Mouse (Mus musculus) kidney, postnatal 4 days (tissue): ENCODE data around the gene Fam92b.

Experiments used
- DNase-seq, 2 experiments: peaks; one replicate each; pipeline ENCODE4 v3.0.0; 2021; ENCODE audit warnings: mixed read lengths in 2 of 2

Fam92b gene

DNA sequence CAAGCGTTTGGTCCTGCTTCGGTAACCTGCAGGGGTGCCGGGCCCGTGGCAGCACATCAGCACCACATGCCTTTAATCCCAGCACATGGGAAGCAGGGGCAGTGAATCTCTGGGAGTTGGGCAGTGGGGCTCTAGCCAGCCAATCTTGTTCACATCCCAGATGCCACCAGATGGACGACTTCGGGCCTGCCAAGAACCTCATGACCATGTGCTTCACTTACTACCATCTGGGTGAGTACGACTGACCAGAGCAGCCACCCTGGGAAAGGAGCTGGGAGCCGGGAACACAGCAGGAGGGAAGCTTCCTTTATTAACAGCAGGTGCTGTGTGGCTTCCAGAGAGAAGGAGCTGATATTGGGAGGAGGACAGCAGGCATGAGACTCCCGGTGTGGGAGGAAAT is 26.1 kb downstream of the Fam92b start:
- no peak for DNase-seq

DNA sequence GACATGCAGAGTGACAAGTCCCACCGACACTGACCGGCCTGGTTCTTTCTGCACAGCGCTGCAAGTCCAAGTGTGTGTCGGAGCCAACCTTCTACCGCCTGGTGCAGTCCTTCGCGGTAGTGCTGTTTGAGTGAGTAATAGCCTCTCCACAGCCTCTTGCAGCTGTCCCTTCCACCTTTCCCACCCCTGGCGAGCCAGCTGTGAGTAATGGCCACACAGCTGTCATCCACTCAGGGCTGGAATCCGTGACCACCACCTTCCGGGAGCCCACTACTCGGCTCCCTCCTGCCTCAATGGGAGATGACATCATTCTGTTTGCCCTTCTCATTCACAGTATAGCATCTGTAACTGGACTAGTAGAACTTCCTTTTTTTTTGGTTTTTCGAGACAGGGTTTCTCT is 27.2 kb downstream of the Fam92b start:
- DNase-seq, result no peak

DNA sequence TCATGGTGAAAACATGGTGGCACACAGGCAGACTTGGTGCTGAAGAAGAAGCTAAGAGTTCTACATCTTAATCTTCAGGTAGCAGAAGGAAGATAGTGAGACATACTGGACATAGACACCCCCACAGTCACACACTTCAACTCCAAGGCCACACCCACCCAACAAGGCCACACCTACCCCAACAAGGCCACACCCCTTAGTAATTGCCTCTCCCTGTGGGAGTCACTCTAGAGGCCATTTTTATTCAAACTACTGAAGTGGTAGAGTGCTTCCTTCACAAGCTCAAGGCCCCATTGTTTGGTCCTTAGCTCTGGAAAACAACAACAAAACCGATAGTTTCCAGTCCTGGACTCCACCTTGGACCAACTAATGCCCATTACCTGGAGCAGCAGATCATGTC is 31.2 kb downstream of the Fam92b start:
- no peak for DNase-seq

DNA sequence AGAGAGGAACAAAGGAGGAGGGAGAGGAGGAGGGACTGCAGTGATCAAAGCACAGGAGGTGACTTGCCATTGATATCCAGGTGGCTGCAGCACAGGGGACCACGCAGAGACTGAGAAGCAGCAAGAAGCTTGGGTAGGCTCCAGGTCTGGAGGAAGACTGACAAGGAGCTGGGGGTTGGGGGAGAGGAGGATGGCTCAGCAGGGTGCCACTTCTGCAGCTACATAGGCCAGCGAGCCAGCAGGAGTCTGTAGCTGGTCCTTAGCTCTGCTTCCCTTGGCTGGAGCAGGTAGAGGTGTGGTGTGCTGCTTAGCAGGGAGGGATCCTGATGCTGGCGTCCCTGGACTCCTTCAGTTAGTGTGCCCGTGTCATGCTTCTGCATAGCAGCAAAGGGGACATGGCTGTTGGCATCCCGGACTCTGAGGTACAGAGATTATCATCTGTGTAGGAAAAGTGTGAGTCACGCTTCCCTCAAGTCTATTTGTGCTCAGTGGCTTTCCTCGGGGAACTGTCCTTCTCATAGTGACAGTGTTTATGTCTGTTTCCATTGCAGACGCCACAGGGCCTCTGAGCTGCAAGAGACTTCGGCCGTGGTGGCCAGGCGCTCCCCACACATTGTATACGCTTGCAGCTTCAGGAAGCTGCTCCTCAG is 32.5 kb downstream of the Fam92b start:
- no peak for DNase-seq

DNA sequence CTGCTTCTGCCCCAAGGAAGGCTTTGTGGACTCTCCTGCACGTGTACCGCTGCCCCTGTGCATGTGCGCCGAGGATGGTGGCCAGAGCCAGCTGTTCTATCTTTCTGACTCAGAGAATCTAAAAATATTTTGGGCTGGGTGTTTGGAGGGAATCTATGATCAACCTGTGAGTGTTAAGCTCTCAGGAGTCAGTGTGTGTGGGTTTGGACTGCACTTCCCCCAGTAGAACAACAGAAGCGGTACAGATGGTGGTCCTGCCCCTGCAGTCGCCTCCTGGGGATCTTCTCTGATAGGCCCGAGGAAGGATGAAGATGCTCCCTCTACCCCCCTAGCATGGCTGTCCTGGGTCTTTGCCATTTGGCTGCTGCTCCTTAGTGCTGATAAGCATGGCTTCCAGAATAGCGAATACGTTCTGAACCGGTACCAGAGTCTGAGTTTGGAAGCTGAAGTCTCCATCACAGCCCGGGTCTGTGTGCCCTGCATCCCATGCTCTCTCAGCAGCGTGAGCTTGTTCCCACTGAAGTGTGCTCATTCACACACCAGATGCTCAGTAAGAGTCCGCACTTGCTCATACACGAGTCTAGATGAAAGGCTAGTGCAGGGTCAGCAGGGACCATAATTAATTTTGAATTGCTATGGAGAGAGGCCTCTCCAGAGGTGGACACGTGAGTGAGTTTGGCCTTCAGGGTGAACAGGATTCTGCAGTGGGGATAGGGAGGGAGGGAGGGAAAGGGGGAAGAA is 33.2 kb downstream of the Fam92b start:
- no peak for DNase-seq

DNA sequence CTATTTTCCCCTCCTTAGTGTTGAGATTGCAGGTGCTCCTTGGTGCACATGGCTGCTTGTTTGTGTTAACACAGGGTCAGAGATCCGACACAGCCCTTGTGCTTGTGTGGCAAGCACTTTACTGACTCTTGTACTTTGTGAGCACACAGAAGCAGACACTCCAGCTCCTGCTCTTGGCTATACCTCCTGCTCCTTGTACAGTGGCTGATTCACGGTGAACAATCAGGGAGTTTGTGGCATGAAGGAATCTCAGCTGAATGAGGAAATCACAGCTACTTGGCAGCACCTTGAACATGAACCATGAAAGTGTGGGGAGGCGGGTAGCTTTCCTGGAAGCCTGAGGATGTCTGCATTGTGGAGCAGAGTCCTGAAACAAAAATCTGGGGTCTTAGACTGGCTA is 36.5 kb downstream of the Fam92b start:
- DNase-seq, result no peak

DNA sequence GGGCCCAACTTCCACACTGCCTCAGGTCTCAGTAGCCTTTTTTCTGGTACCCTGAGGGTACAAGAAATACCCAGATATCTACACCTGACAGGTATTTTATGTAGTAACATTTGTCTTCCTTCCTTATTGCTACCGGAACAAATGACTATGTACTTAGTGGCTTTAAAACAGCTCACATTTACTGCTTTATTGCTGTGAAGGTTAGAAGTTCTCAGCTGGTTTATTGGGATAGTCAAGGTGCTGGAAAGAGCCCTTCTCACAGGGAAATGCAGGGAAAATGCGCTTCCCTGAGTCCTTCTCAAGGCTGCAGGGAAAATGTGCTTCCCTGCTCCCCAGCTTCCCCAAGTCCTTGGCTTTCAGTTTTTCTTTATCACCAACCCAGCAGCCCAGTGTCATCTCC is 38.3 kb downstream of the Fam92b start:
- DNase-seq, result no peak

DNA sequence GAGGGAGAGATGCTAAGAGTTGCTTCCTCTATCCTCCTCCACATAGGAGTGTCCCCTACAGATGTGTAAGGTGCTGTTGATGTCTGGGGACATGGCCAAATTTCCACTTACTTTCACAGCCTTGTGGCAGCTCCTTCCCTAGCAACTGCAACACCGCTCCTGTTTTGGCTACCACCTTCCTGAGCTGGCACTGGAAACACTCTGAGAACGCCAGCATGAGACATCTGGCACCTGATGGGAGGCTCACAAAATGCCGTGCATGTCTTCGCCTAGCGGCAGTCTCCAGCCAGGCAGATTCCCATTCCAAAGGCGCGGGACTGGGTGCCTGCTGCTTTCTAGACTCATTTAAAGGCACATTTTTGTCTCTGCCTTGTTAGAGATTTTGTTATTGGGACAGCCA is 40.6 kb downstream of the Fam92b start:
- DNase-seq, result no peak

DNA sequence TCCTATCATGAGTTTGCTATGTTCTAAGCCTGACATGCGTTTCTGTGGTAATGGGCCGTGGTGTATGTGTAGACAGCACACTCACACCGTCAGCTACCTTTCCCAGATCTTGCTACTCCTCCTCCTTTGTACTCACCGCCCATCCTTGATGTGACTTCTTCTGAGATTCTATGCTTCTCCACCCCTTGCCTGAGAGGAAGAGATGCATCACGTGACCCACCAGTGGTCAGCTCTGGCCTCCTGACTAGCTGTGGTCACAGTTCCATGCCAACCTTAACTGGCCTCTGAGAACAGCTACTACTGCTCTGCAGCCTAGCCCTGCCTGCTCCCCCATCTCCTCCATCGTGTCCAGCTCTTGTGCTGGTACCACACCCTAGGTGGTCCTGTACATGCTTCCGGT is 41.6 kb downstream of the Fam92b start:
- DNase-seq, result no peak

DNA sequence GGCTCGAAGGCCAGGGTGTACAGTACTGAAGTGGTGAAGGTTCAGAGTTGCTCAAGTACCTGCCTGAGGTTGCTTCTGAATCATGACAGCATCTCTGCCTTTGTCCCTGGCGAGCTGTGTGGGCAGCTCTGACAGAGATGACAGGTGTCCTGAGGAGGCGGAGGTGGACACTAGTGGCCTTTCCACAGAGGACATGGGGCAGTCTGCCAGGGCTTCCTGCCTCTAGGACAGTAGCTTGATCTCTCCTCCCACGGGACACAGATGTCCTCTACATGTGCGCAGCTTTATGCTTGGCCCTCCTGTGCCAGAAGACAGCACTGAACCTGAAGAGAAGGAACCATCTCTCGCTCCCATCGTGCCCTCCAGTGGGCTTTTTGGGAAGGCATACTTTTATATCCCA is 44.1 kb downstream of the Fam92b start:
- peak; percentile 48 to 52 for DNase-seq

DNA sequence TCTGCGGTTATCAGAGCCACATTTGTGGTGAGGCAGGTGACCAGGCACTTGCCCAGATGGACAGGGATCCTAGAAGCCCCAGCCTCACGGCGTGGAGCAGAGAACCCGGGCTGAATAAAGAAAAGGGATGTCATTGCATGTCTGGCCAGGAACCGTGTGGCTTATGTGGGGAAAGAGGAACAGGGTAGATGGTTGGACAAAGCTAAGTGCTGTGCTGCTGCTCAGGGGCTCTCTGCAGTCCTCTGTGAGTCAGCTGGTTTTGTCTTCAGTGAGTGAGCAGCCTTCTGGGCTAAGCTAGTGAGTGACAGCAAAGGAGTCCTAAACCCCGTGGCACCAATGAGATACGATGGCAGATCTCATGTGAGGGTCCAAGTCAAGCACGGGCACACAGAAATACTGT is 46.1 kb downstream of the Fam92b start:
- no peak for DNase-seq

DNA sequence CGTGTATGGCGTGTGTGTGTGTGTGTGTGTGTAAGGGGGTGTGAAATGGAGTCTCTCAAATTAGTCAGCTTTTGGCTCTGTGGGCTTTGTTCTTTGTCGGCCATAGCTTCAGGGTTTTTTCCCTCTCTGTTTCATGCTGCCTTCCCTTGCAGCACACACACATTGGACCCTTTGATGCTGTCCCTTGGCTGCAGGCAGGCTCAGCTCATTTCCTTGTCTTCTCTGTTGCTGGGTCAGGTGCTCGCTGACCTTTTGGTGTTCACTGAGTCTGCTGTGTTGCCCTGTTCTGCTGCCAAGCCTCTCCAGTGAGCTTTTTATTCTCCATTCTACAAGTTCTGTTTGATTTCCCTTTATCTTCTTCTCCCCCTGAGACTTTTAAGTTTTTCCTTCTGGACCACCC is 47.7 kb downstream of the Fam92b start:
- DNase-seq, result no peak

DNA sequence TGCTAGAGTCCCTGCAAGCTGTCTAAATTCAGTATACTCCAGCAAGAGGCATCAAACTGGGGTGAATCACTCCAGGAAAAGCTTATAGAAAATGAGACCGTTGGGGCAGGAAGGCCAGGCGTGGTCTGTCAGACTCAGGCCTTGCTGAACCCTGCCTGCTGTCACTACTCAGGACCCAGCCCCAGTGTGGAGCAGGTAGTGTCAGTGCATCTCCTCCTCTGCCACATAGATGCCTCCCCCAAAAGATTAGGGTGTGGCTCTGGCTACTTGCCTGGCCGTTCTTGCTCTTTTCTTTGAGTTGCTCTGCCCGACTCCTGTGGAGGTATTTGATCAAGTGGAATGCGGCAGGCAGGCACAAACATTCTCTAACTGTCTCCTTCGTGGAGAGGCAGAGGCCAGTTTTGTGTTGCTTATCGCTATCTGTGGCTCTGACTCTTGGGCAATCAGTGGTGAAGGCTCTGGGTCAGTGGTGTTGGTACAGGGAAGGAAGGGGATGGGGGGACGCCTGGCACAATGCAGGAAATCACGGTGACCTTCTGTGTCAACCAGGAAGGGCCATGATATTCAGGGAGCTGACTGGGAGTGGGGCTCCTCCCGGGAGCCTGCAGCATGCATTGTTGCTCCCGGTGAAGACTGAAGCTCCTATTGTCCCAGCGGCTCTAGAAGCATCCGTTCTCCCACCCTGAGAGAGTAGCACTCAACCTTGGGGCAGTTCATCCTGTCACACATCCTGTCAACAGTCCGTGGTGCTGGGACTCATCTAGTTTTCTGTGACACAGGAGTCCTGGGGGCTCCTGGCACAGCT is 50.7 kb downstream of the Fam92b start:
- DNase-seq, result peak; percentile 28 to 55

DNA sequence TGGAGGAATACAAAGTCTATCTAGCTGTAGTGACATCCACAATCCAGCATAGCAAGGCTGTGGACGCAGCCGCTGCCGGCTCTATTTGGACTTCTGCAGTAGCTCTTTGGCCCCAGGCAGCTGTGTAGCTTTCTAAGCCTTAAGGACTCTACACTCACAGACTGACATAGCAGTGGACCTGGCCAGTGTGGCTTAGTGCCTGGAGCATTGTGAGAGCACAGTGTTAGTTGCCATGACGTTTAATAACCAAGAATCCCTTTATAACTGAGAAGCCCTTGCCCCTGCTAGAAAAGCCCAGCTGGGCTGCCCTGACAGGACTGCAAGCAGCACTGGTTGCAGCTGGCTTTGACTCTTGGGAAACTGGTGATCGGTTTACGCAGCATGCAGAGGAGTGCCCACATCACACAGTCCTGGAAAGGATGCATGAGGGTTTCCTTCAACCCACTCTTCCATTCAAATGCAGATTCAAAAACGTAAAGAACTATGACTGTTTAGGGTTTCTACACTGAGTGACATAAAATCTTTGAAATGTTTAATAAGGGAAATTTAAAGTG is 52.4 kb downstream of the Fam92b start:
- no peak for DNase-seq

DNA sequence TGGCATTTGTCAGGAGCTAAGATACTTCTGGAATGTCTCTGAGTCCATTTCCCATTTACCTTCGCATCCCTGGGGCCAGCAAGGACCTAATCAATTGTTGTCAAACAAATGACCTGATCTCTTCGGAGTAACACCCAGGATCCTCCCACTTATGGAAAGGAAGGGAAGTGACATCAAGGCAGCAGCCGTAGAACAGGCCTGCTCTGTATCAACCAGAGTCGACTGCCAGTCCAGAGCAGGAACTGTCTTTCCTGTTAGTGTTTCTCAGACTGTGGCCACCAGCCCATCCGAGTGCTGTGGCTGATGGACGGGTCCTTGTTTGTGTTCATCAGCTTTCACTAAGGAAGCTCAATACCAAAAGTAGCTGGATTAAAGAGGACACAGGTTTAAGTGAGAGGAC is 53.0 kb downstream of the Fam92b start:
- DNase-seq, result no peak

DNA sequence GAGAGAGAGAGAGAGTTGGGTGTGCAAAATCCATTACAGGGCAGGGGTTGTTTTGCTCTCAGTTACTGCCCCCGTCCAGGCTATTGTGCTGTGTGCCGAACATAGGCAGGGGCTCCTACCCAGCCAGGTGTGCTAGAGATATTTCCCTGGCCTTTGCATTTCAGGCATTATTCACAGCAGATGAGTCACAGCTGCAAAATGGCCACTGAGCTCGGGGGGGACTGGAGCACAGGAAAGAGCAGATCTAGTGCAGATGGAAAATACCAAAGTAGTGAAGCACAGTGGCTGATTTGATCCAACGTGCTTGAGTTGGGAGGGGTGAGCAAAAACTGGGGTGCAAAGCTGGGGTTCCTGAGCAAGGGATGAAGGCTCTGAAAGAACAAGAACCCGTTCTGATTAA is 56.3 kb downstream of the Fam92b start:
- DNase-seq, result peak in 1 of 2 experiments; percentile 30

DNA sequence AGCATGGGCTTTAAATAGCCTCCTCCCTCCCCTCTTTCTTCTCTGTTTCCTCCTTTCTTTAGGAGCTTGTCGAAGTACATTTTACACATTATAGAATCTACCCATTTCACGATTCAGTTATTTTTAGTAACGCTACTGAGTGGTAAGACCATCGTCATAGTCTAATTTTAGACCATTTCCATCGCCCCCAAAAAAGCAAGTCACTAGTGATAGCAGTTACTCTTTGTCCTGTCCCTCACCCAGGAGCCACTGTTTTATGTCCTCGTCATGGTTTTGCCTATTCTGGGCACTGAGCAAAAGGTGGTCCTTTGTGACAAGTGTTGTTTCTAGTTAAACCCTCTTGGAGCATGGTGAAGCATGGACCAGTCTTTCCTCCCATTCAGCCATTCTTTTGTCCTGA is 57.3 kb downstream of the Fam92b start:
- no peak for DNase-seq

DNA sequence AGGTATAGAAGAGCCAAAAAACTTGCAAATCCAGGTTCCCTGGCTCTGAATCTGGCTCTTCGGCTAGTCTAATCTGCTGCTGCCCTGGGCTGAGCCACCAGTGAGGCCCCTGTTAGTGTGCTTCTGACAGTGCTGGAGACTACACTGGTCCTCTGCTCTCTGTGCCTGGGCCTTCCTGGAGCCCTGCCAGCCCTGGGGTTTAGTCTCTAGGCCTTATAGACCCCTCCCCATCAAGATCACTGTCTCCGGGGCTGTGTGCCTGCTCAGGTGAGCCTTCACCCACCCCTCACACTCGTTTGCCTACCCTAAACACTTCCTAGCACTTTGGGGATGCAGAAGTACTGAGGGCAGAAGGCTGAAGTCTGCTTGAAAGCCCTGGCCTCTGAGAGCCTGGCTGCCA is 57.8 kb downstream of the Fam92b start:
- DNase-seq, result no peak

DNA sequence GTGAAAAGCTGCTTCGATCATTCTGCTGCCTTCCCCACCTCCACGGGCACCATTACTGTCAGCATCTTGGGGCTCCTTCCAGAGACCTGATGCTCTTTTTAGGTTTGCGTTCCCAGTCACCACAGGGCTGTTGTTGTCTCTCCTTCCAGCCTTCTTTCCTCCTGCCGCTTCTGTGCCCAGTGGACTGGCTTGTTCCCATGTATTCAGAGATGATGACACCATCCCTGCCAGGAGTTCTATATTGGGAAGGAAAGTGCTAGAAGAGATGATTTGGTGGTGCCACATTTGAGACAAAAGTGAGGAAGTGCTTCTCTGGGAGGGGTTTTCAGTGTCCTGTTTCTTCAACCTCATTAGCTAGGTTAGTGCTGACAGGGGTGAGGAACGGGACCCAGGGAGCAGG is 58.4 kb downstream of the Fam92b start:
- DNase-seq, result no peak

DNA sequence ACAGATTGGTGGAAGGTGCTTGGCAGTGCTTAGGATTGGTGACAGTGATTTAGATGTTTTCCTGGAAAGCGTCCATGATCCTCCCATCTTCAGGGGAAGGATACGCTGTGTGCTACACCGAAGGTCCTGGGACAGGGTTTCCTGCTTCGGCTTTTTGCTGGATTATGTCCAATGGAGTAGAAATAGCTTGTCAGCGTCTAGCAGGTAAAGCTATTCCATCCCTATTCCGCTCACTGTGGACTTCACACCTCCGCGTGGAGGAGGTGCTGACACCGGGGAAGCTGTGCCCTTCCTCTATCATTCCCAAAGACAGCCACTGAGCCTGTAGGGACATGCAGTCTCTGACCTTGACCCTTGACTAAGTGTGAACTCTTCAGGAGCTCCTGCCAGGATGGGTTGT is 59.1 kb downstream of the Fam92b start:
- no peak for DNase-seq

DNA sequence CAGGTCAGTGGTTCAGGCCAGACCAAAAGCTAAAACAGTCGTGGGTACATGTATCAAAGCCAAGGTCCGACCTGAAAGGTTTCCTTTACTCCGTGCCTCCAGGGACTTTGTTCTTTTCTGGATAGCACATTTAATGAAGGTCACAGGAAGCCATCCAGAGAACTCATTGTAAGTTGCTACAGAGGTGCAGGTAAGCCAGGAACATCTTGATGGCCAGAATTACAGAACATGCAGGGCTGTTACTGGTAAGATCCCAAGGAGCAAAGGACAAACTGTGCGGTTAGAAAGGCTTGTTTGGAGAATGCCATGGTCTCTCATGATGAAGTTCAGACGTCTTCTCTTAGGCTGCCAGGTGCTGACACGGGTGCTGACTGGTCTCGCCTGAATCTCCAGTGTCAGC is 60.7 kb downstream of the Fam92b start:
- no peak for DNase-seq
